Mouse (Mus musculus) bone marrow, adult 2 months (tissue): Measurements from ENCODE around the gene AL732309.1. TPM values are rescaled to one million over a fixed set of nuclear protein-coding genes. Genes with fewer than 3 reads are reported as not detected.
"Not testable (repeated sequence)": the region's sequence is repeated elsewhere in the genome, so short reads cannot be mapped to it uniquely, and the experiment has no call there.

Source experiments
- H3K27ac ChIP-seq: fragments of 200-500 bp; 2 replicates; pipeline ENCODE4 v1.5.1; 2012; ENCODE audit warnings: low read depth, mild to moderate bottlenecking, control low read depth, inconsistent platforms, low read length; ENCODE audit not compliant: control insufficient read depth, poor library complexity, insufficient read depth
- H3K4me1 ChIP-seq: fragments of 200-500 bp; 2 replicates; pipeline ENCODE4 v1.6.1; 2011; ENCODE audit warnings: low read length; ENCODE audit not compliant: control insufficient read depth, insufficient read depth
- H3K4me3 ChIP-seq: fragments of 200-500 bp; replicated peaks from 2 replicates; pipeline ENCODE3; 2011; ENCODE audit warnings: mild to moderate bottlenecking, low read depth, low read length, control low read depth; ENCODE audit not compliant: control insufficient read depth
- CTCF ChIP-seq: fragments of 200-500 bp; IDR thresholded peaks from 2 replicates; pipeline ENCODE4 v1.5.1; 2011; ENCODE audit warnings: low read length, control low read depth; ENCODE audit not compliant: control insufficient read depth, insufficient read depth
- POLR2A ChIP-seq: fragments of 200-500 bp; IDR thresholded peaks from 2 replicates; pipeline ENCODE4 v1.6.1; 2011; ENCODE audit warnings: low read depth, mild to moderate bottlenecking, control low read depth, low read length, borderline replicate concordance; ENCODE audit not compliant: control insufficient read depth
- WGBS: fragments of 180-500 bp; shearing (Covaris S2); methylation state at CpG from one replicate; pipeline ENCODE4 v1.1.7; 2018; 5-methylcytosine and 5-hydroxymethylcytosine counted together
- polyA plus RNA-seq: library from polyadenylated mRNA; stranded (reverse); fragments of >200 nt; gene quantifications from 2 replicates; pipeline ENCODE4 v1.2.4, GENCODE M21; 2011; ENCODE audit warnings: low replicate concordance; ENCODE audit not compliant: missing spikeins, insufficient read depth, insufficient read length

Gene AL732309.1
- polyA plus RNA-seq, 1 experiment, result 22.3 TPM

DNA sequence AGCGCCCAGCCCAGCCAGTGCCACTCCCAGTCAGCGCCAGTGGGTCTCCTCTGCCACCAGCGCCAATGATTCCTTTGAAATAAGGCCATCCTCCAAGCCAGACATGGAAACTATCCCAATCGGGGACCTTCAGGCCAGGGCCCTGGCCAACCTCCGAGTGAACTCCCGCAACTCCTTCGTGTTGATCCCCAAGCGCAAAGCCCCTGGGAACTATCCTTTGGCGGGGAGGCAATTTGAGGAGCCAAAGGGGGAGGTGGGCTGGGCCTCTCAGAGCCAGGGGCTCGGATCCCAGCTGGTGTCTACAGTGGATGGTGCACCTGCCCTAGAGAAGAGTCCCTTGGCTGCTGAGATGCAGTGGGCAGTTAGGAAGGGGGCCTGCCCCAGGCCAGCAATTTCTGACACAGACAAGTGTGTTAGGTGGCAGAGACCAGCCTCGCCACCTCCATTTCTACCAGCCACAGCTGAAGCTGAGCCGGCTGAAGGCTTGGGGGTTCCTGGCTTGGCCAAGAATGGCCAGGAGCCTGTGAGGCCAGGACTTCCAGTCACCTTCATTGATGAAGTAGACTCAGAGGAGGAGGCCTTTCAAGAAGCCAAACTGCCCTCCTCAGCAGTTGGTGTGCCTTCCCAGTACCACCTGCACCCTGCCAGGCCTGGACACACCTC, 17.1 kb upstream of the AL732309.1 start:
- H3K4me3 ChIP-seq, result peak overlapping the region; percentile 81
- 42% methylated on average over 12 of the region's 12 CpGs for WGBS
- TF ChIP-seq POLR2A (no peak), CTCF (no peak)
- no peak overlapping the region; the same call in 1 of the 2 replicates for H3K27ac ChIP-seq
- peaks cover 2% of the 10 kb centered on the region for H3K4me1 ChIP-seq

DNA sequence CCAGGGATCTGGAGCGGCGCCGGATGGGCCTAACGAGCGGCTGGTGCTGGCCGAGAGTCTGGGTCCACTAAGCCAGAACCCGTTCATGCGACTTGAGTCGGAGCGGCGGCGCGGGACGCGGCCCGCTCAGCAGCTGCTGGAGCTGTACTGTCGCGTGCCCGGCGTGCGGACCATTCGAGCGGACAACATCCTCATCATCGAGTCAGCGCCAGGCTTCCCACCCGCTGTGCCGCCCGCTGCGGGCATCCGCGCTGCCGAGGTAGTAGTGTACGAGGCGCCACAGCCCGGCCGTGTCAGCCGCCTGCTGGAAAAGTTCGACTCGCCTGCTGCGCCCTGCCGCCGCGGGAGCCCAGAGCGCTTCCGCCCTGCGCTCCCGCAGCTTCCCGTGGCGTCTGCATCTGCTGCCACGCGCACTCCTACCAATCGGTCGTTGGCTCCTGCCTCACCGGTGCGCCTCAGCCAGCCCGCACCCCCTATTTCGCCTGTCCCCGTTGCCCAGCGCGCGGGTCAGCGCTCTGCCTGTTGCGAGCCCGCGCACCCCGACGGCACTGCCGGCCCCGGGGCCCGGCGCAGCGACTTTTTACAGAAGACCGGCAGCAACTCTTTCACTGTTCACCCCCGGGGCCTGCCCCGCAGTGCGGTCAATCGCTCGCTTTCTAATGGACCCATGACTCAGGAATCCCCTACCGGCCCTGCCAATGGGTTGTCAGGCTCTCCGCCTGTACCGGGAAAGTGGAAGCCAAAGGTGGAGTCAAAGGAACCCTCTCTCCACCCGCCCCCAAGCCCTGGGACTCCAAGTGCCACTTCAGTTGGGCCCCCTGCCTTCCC, 16.3 kb upstream of the AL732309.1 start:
- TF ChIP-seq POLR2A, result peak; percentile 37; the same call in 1 of the 2 replicates
- no peak for TF ChIP-seq CTCF
- Histone ChIP-seq H3K27ac (peak overlapping the region; percentile 77), H3K4me1 (peaks cover 2% of the 10 kb centered on the region), H3K4me3 (peak overlapping the region; percentile 81)
- under 1% methylated on average over 82 of the region's 82 CpGs for WGBS

DNA sequence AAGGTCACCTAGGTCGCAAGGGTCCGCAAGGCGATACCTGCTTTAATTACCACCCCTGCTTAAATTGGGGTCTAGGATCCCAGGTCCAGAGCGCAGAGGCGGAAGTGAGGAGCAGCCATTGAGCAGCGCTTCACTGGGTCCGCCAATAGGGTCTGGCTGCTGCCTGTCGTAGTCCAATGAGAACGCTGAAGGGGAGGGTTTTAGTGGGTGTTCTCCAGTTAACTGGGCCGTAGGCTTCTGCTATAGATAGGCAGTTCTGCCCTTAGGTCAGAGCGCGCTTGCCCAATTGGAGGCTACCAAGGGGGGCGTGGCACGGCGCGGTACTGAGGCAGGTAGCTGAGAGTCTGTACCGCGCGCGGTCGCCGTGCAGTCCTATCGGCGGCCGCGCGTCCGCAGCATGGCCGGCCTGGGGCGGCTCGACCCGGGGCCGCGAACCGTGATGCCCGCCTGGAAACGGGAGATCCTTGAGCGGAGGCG, 15.7 kb upstream of the AL732309.1 start, which contains the start of gene Tprn:
Tprn (plus strand) TSS at position 328 of the 477 bp plus-strand sequence.
- TF ChIP-seq CTCF (no peak), POLR2A (peak; percentile 81; the same call in 1 of the 2 replicates)
- H3K4me1 ChIP-seq, result peaks cover 2% of the 10 kb centered on the region
- peak within 1 kb of the TSS; percentile 81 for H3K4me3 ChIP-seq
- WGBS, result under 1% methylated on average over 39 of the region's 39 CpGs
- peak within 1 kb of the TSS; percentile 77 for H3K27ac ChIP-seq

DNA sequence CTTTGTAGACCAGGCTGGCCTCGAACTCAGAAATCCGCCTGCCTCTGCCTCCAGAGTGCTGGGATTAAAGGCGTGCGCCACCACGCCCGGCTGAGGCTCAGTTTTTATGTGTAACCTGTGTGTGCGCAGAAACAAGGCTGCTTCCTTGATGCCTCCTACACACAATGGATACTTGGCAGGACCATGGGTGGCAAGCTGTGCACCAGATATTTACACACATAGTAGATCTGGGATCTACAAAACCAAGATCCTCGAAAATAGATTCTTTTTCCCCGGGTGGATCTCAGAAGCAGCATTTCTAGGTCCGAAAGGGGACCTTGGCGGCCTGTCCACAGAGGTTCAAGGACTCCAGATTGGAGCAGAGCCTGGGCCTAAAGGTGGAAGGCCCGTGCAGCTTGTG, 15.2 kb upstream of the AL732309.1 start:
- 47% methylated on average over 12 of the region's 12 CpGs for WGBS
- TF ChIP-seq POLR2A (no peak), CTCF (no peak)
- H3K4me3 ChIP-seq, result peak overlapping the region; percentile 53
- H3K27ac ChIP-seq, result peak overlapping the region; percentile 1; the same call in 1 of the 2 replicates
- H3K4me1 ChIP-seq, result peaks cover 2% of the 10 kb centered on the region

DNA sequence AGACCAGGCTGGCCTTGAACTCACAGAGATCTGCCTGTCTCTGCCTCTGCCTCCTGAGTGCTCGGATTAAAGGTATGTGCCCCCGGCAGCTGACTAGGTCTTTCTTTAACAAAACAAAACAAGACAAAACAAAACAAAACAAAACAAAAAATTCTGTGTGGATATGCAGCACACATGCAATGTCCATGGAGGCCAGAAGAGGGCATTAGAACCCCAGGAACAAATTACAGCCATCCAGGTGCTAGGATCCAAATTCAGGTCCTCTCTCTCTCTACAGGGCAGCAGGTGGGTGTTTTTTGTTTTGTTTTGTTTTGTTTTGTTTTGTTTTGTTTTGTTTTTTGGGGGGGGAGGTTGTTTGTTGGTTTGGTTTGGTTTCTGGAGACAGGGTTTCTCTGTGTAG, 12.2 kb upstream of the AL732309.1 start:
- no peaks in the 10 kb centered on the region for H3K4me1 ChIP-seq
- 58% methylated on average over 2 of the region's 2 CpGs for WGBS
- no peak overlapping the region for H3K27ac ChIP-seq
- H3K4me3 ChIP-seq, result no peak overlapping the region
- 0 out of 2 replicates have a peak, but pooled peaks have one; percentile 10 for TF ChIP-seq CTCF
- no peak for TF ChIP-seq POLR2A

DNA sequence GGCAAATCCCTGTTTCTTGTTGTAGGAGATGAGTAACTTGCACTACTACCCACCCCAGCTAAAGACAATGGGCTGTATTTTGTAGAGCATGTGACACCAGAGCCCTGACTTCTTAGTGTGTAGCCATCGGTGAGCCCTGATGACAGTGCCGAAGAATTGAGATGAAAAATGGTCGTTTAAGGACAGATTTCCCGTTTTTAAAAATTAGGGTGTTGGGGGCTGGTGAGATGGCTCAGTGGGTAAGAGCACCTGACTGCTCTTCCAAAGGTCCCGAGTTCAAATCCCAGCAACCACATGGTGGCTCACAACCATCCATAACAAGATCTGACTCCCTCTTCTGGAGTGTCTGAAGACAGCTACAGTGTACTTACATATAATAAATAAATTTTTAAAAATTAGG, 10.6 kb upstream of the AL732309.1 start:
- H3K27ac ChIP-seq, H3K4me3 ChIP-seq, H3K4me1 ChIP-seq: not testable (repeated sequence)
- WGBS, result 77% methylated on average over 5 of the region's 5 CpGs

DNA sequence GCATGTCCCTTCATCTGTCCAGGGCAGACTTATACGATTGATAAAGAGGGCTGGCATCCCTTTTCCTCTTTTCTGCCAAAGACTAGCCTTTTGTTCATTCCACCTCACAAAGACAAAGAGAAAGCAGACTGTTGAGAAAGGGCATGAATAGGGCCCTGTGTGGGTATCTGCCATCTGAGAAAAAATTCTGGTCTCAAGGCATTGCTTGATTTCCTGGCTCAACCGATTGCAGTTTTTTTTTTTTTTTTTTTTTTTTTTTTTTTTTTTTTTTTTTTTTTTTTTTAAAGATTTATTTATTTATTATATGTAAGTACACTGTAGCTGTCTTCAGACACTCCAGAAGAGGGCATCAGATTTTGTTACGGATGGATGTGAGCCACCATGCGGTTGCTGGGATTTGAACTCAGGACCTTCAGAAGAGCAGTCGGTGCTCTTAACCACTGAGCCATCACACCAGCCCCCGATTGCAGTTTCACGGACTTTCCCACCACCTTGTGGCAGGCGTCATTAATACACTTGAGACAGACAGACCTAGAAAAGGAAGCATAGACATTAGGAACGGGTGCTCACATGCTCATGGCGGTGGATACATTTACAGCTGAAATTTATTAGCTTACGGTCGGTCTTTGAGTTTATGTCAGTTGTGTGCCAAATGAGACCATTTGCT, 9.9 kb upstream of the AL732309.1 start:
- H3K4me3 ChIP-seq, result peak overlapping the region; percentile 4
- H3K27ac ChIP-seq, H3K4me1 ChIP-seq: not testable (repeated sequence)
- 21% methylated on average over 12 of the region's 12 CpGs for WGBS
- 0 out of 2 replicates have a peak, but pooled peaks have one; percentile 27 for TF ChIP-seq CTCF

DNA sequence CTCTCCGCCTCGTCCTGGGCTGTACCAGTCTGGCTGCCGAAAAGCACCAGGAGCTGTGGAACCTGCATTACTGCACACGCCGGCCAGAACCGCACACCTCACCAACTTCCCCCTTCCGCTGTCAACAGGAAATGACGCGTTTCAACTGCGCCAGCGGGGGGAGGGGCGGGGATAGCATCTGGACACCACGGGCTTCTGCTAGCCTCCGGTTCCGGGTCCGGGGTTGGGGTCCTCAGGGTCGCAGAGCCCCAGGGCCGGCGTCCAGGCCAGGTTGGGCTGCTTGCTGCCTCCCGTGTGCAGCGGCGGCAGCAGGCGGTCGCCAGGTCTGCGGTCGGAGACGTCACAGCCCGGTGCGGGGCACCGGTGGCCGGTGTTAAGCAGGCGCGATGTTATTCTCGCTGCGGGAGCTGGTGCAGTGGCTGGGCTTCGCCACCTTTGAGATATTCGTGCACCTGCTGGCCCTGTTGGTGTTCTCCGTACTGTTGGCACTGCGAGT, 8.7 kb upstream of the AL732309.1 start, which contains the start of gene Tmem203:
Tmem203 (plus strand) TSS at position 156 of the 496 bp plus-strand sequence.
- Histone ChIP-seq H3K4me3 (peak within 1 kb of the TSS; percentile 93), H3K4me1 (no peaks in the 10 kb centered on the region), H3K27ac (peak within 1 kb of the TSS; percentile 88)
- TF ChIP-seq POLR2A (peak; percentile 71; the same call in 1 of the 2 replicates), CTCF (no peak)
- under 1% methylated on average over 39 of the region's 39 CpGs for WGBS
